Mouse (Mus musculus): Measurements from ENCODE around the gene Foxd4. TPM values are rescaled to one million over a fixed set of nuclear protein-coding genes. Genes with fewer than 3 reads are reported as not detected.
A peak's percentile ranks its signal among the peaks of the same experiment; 100 is the strongest.
"Not testable (repeated sequence)": the region's sequence is repeated elsewhere in the genome, so short reads cannot be mapped to it uniquely, and the experiment has no call there.

Foxd4 gene
- polyA plus RNA-seq, 1 experiment: not detected

- no peak overlapping the region for H3K27ac ChIP-seq (ENCODE audit: control insufficient read depth, insufficient read depth, low read depth, low read length, poor library complexity)
- WGBS: 28% methylated on average over 4 of the region's 4 CpGs
- H3K4me3 ChIP-seq (replicated peaks; ENCODE audit: control insufficient read depth, low read depth, low read length): no peak overlapping the region
- TF ChIP-seq POLR2A (IDR thresholded peaks at IDR 0.05; ENCODE audit: borderline replicate concordance, control insufficient read depth, low read depth, low read length) (no peak), CTCF (IDR thresholded peaks at IDR 0.05; ENCODE audit: control insufficient read depth, insufficient read depth, low read length) (no peak)
- no peaks in the 10 kb centered on the region for H3K4me1 ChIP-seq (ENCODE audit: control insufficient read depth, insufficient read depth, low read length)
These were observed 4.5 kb downstream of the Foxd4 start for GRCm38 (mm10) chr19:24896536-24896935.

GRCm38 (mm10) chr19:24886888-24887287 lies 14.1 kb downstream of the Foxd4 start:
- 57% methylated on average over 3 of the region's 3 CpGs for WGBS
- Histone ChIP-seq H3K4me3 (replicated peaks; ENCODE audit: control insufficient read depth, low read depth, low read length) (no peak overlapping the region), H3K27ac (ENCODE audit: control insufficient read depth, insufficient read depth, low read depth, low read length, poor library complexity) (no peak overlapping the region), H3K4me1 (ENCODE audit: control insufficient read depth, insufficient read depth, low read length) (no peaks in the 10 kb centered on the region)
- no peak for TF ChIP-seq CTCF (IDR thresholded peaks at IDR 0.05; ENCODE audit: control insufficient read depth, insufficient read depth, low read length)
- no peak for TF ChIP-seq POLR2A (IDR thresholded peaks at IDR 0.05; ENCODE audit: borderline replicate concordance, control insufficient read depth, low read depth, low read length)

GRCm38 (mm10) chr19:24885504-24885903 lies 15.5 kb downstream of the Foxd4 start:
- WGBS: 10% methylated on average over 5 of the region's 5 CpGs
- no peak overlapping the region for H3K4me3 ChIP-seq (replicated peaks; ENCODE audit: control insufficient read depth, low read depth, low read length)

GRCm38 (mm10) chr19:24881237-24881636 lies 19.8 kb downstream of the Foxd4 start:
- H3K27ac ChIP-seq (ENCODE audit: control insufficient read depth, insufficient read depth, low read depth, low read length, poor library complexity): no peak overlapping the region
- TF ChIP-seq CTCF (IDR thresholded peaks at IDR 0.05; ENCODE audit: control insufficient read depth, insufficient read depth, low read length): no peak
- no peak for TF ChIP-seq POLR2A (IDR thresholded peaks at IDR 0.05; ENCODE audit: borderline replicate concordance, control insufficient read depth, low read depth, low read length)
- no peaks in the 10 kb centered on the region for H3K4me1 ChIP-seq (ENCODE audit: control insufficient read depth, insufficient read depth, low read length)
- H3K4me3 ChIP-seq (replicated peaks; ENCODE audit: control insufficient read depth, low read depth, low read length): no peak overlapping the region
- WGBS: 76% methylated on average over 4 of the region's 4 CpGs

More at GRCm38 (mm10) chr19:24885504-24885903, 15.5 kb downstream of the Foxd4 start:
- TF ChIP-seq POLR2A (IDR thresholded peaks at IDR 0.05; ENCODE audit: borderline replicate concordance, control insufficient read depth, low read depth, low read length) (no peak), CTCF (IDR thresholded peaks at IDR 0.05; ENCODE audit: control insufficient read depth, insufficient read depth, low read length) (peak; percentile 75)
- H3K27ac ChIP-seq (ENCODE audit: control insufficient read depth, insufficient read depth, low read depth, low read length, poor library complexity): no peak overlapping the region
- H3K4me1 ChIP-seq (ENCODE audit: control insufficient read depth, insufficient read depth, low read length): no peaks in the 10 kb centered on the region

- 67% methylated on average over 23 of the region's 26 CpGs for WGBS
- H3K27ac ChIP-seq (ENCODE audit: control insufficient read depth, insufficient read depth, low read depth, low read length, poor library complexity); H3K4me3 ChIP-seq (replicated peaks; ENCODE audit: control insufficient read depth, low read depth, low read length); H3K4me1 ChIP-seq (ENCODE audit: control insufficient read depth, insufficient read depth, low read length): not testable (repeated sequence)
These were observed 25.7 kb downstream of the Foxd4 start, which contains the start of gene Gm10053 for GRCm38 (mm10) chr19:24875129-24875870. TSS of gene Gm10053 (plus strand) at chr19:24875686.

GRCm38 (mm10) chr19:24873873-24874272 lies 27.1 kb downstream of the Foxd4 start:
- WGBS: 38% methylated on average over 2 of the region's 2 CpGs
- Histone ChIP-seq H3K4me1 (ENCODE audit: control insufficient read depth, insufficient read depth, low read length) (no peaks in the 10 kb centered on the region), H3K27ac (ENCODE audit: control insufficient read depth, insufficient read depth, low read depth, low read length, poor library complexity) (no peak overlapping the region), H3K4me3 (replicated peaks; ENCODE audit: control insufficient read depth, low read depth, low read length) (no peak overlapping the region)
- TF ChIP-seq CTCF (IDR thresholded peaks at IDR 0.05; ENCODE audit: control insufficient read depth, insufficient read depth, low read length): no peak
- TF ChIP-seq POLR2A (IDR thresholded peaks at IDR 0.05; ENCODE audit: borderline replicate concordance, control insufficient read depth, low read depth, low read length): no peak

GRCm38 (mm10) chr19:24871037-24871635 lies 29.9 kb downstream of the Foxd4 start:
- no peak overlapping the region for H3K4me3 ChIP-seq (replicated peaks; ENCODE audit: control insufficient read depth, low read depth, low read length)
- WGBS: 17% methylated on average over 18 of the region's 18 CpGs
- TF ChIP-seq POLR2A (IDR thresholded peaks at IDR 0.05; ENCODE audit: borderline replicate concordance, control insufficient read depth, low read depth, low read length) (no peak), CTCF (IDR thresholded peaks at IDR 0.05; ENCODE audit: control insufficient read depth, insufficient read depth, low read length) (peak; percentile 87)
- H3K4me1 ChIP-seq (ENCODE audit: control insufficient read depth, insufficient read depth, low read length): no peaks in the 10 kb centered on the region
- no peak overlapping the region for H3K27ac ChIP-seq (ENCODE audit: control insufficient read depth, insufficient read depth, low read depth, low read length, poor library complexity)

- no peak overlapping the region for H3K27ac ChIP-seq (ENCODE audit: control insufficient read depth, insufficient read depth, low read depth, low read length, poor library complexity)
- TF ChIP-seq CTCF (IDR thresholded peaks at IDR 0.05; ENCODE audit: control insufficient read depth, insufficient read depth, low read length) (no peak), POLR2A (IDR thresholded peaks at IDR 0.05; ENCODE audit: borderline replicate concordance, control insufficient read depth, low read depth, low read length) (no peak)
- H3K4me3 ChIP-seq (replicated peaks; ENCODE audit: control insufficient read depth, low read depth, low read length): no peak overlapping the region
- 82% methylated on average over 9 of the region's 9 CpGs for WGBS
- no peaks in the 10 kb centered on the region for H3K4me1 ChIP-seq (ENCODE audit: control insufficient read depth, insufficient read depth, low read length)
These were observed 35.6 kb downstream of the Foxd4 start for GRCm38 (mm10) chr19:24865436-24865835.

All from bone marrow, adult 2 months (tissue).